Mouse (Mus musculus): ENCODE results near the gene Mrpl10. TPM values are rescaled to one million over a fixed set of nuclear protein-coding genes. Genes with fewer than 3 reads are reported as not detected.

The Mrpl10 gene
- total and polyA plus RNA-seq, 3 experiments, result 104 to 132 (median 119) TPM

DNA sequence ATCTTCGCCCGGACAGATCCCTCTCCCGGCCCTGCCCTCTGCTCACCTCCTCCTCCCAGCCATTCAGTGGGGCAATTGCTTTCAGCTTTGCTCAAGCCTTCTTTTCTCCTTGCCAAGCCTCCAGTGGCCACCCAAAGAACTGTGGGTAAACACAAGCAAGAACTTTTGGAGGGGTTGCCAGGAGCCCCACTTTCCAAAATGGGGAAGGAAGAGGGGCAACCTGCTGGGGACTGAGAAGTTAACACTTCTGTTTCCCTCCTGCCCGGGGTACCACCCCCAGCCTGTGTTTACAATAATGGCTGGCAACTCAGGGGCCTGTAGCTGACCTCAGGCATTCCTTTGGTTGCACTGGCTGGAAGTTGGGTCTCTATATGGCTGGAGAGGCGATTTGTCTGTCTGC is 38.2 kb upstream of the Mrpl10 start:
- in situ Hi-C loops (cut with MboI; ENCODE audit: low pct_ligation_motif_present, low pct_unique_long_range_greater_than_20kb, low sequenced_read_pairs), result no loop called here
- no peak overlapping the region for H3K27ac ChIP-seq (ENCODE audit: insufficient read depth, low read depth)
- dilution Hi-C loops (cut with MboI; ENCODE audit: extremely low pct_ligation_motif_present, extremely low pct_unique_long_range_greater_than_20kb, low sequenced_read_pairs), result no loop called here
- H3K79me2 ChIP-seq (replicated peaks; ENCODE audit: control insufficient read depth, extremely low read depth, insufficient read depth, poor library complexity, severe bottlenecking), result no peaks in the 10 kb centered on the region
- H3K9ac ChIP-seq (ENCODE audit: insufficient read depth, low read depth), result no peak overlapping the region
- no peaks in the 10 kb centered on the region for H3K27me3 ChIP-seq (replicated peaks)
- H3K4me2 ChIP-seq (ENCODE audit: insufficient read depth, low read depth, poor library complexity, severe bottlenecking), result no peak overlapping the region
- no peaks in the 10 kb centered on the region for H3K36me3 ChIP-seq (replicated peaks in 1 of 2; ENCODE audit: control insufficient read depth in 1 of 2, insufficient read depth in 1 of 2, low read length in 1 of 2)
- no peaks in the 10 kb centered on the region for H3K9me3 ChIP-seq (replicated peaks; ENCODE audit: low read length)
- H3K4me1 ChIP-seq (ENCODE audit: control insufficient read depth in 1 of 2, insufficient read depth in 2 of 2), result peaks cover 40 to 84% of the 10 kb centered on the region in 2 experiments
- no peak for DNase-seq (ENCODE audit: extremely low read depth)
- no peak for TF ChIP-seq NELFE (IDR thresholded peaks at IDR 0.05; ENCODE audit: low read depth, low read length)
- no peak overlapping the region for H3K4me3 ChIP-seq (replicated peaks in 1 of 3; ENCODE audit: low read depth in 2 of 3, low read length in 2 of 3, poor library complexity in 1 of 3)

DNA sequence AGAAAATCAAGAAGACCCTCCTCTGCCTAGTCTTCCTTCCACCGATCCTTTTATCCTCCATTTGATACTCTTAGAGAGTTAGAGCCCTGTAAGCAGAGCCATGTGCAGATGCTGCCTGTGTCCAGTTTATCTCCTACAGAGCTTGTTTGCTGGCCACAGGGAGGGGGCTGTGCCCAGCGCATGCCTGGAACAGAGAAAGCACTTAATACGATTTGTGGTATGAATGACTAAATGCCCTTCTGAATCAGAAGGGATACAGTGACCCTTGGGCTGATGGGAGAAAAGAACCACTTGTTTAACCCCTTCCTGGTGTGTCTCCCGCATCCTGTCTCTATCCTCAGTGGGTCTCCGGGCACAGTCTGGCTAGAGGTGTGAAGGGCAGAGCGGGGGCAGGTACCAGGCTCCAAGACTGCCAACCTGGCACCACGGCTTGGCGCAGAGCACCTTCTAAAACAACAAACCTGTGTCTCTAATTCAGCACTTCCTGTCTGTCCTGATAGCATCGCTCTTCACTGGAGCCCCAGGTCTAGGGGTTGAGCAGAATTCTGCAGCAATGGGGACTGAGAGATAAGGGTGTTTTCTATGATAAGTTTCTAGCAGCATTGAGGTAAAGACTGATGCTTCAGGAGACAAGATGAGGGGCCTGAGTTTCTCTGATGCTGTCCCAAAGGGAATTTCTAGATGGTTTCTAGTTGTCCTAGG is 34.1 kb upstream of the Mrpl10 start:
- Histone ChIP-seq H3K27ac (ENCODE audit: insufficient read depth, low read depth) (no peak overlapping the region), H3K79me2 (replicated peaks; ENCODE audit: control insufficient read depth, extremely low read depth, insufficient read depth, poor library complexity, severe bottlenecking) (no peaks in the 10 kb centered on the region), H3K36me3 (replicated peaks in 1 of 2; ENCODE audit: control insufficient read depth in 1 of 2, insufficient read depth in 1 of 2, low read length in 1 of 2) (no peaks in the 10 kb centered on the region), H3K27me3 (replicated peaks) (no peaks in the 10 kb centered on the region), H3K4me3 (replicated peaks in 1 of 3; ENCODE audit: low read depth in 2 of 3, low read length in 2 of 3, poor library complexity in 1 of 3) (no peak overlapping the region), H3K9ac (ENCODE audit: insufficient read depth, low read depth) (no peak overlapping the region), H3K9me3 (replicated peaks; ENCODE audit: low read length) (no peaks in the 10 kb centered on the region), H3K4me2 (ENCODE audit: insufficient read depth, low read depth, poor library complexity, severe bottlenecking) (no peak overlapping the region), H3K4me1 (ENCODE audit: control insufficient read depth in 1 of 2, insufficient read depth in 2 of 2) (peaks cover 52 to 84% of the 10 kb centered on the region in 2 experiments)
- in situ Hi-C loops (cut with MboI; ENCODE audit: low pct_ligation_motif_present, low pct_unique_long_range_greater_than_20kb, low sequenced_read_pairs) (no loop called here), dilution Hi-C loops (cut with MboI; ENCODE audit: extremely low pct_ligation_motif_present, extremely low pct_unique_long_range_greater_than_20kb, low sequenced_read_pairs) (no loop called here)
- DNase-seq (ENCODE audit: extremely low read depth), result no peak
- TF ChIP-seq USF2 (conservative IDR thresholded peaks at IDR 0.05; ENCODE audit: low read depth, low read length), result no peak
- no peak for TF ChIP-seq JUND (conservative IDR thresholded peaks at IDR 0.05; ENCODE audit: low read depth, low read length)
- TF ChIP-seq JUN (IDR thresholded peaks at IDR 0.05; ENCODE audit: insufficient read depth, low read depth, low read length), result no peak

DNA sequence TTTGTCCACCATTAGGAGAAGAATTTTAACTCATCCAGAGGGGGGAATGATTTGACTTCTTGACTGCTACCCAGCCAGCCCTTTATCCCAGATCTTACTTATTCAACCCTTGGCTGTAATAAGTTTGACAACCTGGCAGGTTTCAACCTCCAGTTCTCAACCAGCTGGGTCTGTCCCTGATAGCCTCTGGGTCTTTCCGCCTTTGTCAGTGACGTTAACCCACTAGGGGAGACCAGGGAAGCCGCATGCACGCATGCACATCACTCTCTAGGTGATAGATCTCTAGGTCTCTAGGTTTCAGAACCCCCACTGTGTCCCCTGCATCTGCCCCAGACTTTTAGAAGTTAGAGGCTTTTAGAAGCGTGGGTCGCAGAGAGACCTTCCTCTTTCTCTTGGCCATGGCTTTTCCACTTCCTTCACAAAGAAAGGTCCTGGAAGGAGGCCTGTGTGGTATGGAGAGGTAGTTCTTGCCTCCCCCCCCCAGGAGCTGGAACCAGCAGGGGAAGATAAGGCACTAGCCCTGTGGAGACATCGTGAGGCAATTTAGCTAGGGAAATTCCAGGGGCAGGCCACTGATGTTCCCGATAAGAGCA is 32.1 kb upstream of the Mrpl10 start:
- H3K4me1 ChIP-seq (ENCODE audit: control insufficient read depth in 1 of 2, insufficient read depth in 2 of 2), result peaks cover 42 to 72% of the 10 kb centered on the region in 2 experiments
- no peaks in the 10 kb centered on the region for H3K36me3 ChIP-seq (replicated peaks in 1 of 2; ENCODE audit: control insufficient read depth in 1 of 2, insufficient read depth in 1 of 2, low read length in 1 of 2)
- in situ Hi-C loops (cut with MboI; ENCODE audit: low pct_ligation_motif_present, low pct_unique_long_range_greater_than_20kb, low sequenced_read_pairs) (no loop called here), dilution Hi-C loops (cut with MboI; ENCODE audit: extremely low pct_ligation_motif_present, extremely low pct_unique_long_range_greater_than_20kb, low sequenced_read_pairs) (no loop called here)
- H3K27ac ChIP-seq (ENCODE audit: insufficient read depth, low read depth), result no peak overlapping the region
- DNase-seq (ENCODE audit: extremely low read depth), result peak; percentile 64
- no peaks in the 10 kb centered on the region for H3K9me3 ChIP-seq (replicated peaks; ENCODE audit: low read length)
- H3K4me3 ChIP-seq (replicated peaks in 1 of 3; ENCODE audit: low read depth in 2 of 3, low read length in 2 of 3, poor library complexity in 1 of 3), result no peak overlapping the region
- H3K27me3 ChIP-seq (replicated peaks), result no peaks in the 10 kb centered on the region
- H3K4me2 ChIP-seq (ENCODE audit: insufficient read depth, low read depth, poor library complexity, severe bottlenecking), result no peak overlapping the region
- no peaks in the 10 kb centered on the region for H3K79me2 ChIP-seq (replicated peaks; ENCODE audit: control insufficient read depth, extremely low read depth, insufficient read depth, poor library complexity, severe bottlenecking)
- no peak overlapping the region for H3K9ac ChIP-seq (ENCODE audit: insufficient read depth, low read depth)
- TF ChIP-seq ZMIZ1 (IDR thresholded peaks at IDR 0.05; ENCODE audit: low read depth, low read length) (no peak), TCF12 (IDR thresholded peaks at IDR 0.05; ENCODE audit: low read depth, low read length) (peak; percentile 38; the same call in 1 of the 2 replicates), MAZ (IDR thresholded peaks at IDR 0.05; ENCODE audit: low read depth, low read length) (0 out of 2 replicates have a peak, but pooled peaks have one; percentile 38), KAT2A (IDR thresholded peaks at IDR 0.05; ENCODE audit: insufficient replicate concordance, low read length) (no peak), POLR2AphosphoS2 (IDR thresholded peaks at IDR 0.05; ENCODE audit: low read depth, low read length) (no peak), UBTF (IDR thresholded peaks at IDR 0.05; ENCODE audit: low read depth, low read length) (peak; percentile 94), CHD1 (IDR thresholded peaks at IDR 0.05; ENCODE audit: low read depth, low read length) (no peak), TBP (conservative IDR thresholded peaks at IDR 0.05; ENCODE audit: low read depth, low read length) (peak; percentile 86), BHLHE40 (IDR thresholded peaks at IDR 0.05; ENCODE audit: low read depth, low read length) (peak; percentile 85), MYC (IDR thresholded peaks at IDR 0.05; ENCODE audit: low read depth, low read length) (no peak), CHD2 (IDR thresholded peaks at IDR 0.05; ENCODE audit: low read length) (no peak), MEF2A (IDR thresholded peaks at IDR 0.05; ENCODE audit: borderline replicate concordance, low read depth, low read length) (no peak; the same call in 1 of the 2 replicates), CTCF (conservative IDR thresholded peaks at IDR 0.05 in 1 of 2, IDR thresholded peaks at IDR 0.05 in 1 of 2; ENCODE audit: low read depth in 2 of 2, low read length in 2 of 2) (no peak), MAX (IDR thresholded peaks at IDR 0.05; ENCODE audit: low read length) (no peak), RAD21 (IDR thresholded peaks at IDR 0.05; ENCODE audit: low read depth, low read length) (no peak), SIN3A (IDR thresholded peaks at IDR 0.05; ENCODE audit: low read length) (no peak), IRF4 (IDR thresholded peaks at IDR 0.05; ENCODE audit: low read depth, low read length) (peak; percentile 9; the same call in 1 of the 2 replicates), GABPA (IDR thresholded peaks at IDR 0.05; ENCODE audit: insufficient replicate concordance, low read depth, low read length) (no peak), MXI1 (IDR thresholded peaks at IDR 0.05; ENCODE audit: low read depth, low read length) (0 out of 2 replicates have a peak, but pooled peaks have one; percentile 26), ELF1 (IDR thresholded peaks at IDR 0.05; ENCODE audit: low read depth, low read length) (peak; percentile 61), RCOR1 (conservative IDR thresholded peaks at IDR 0.05; ENCODE audit: low read depth, low read length) (no peak)
